Mouse (Mus musculus) embryonic fibroblast, embryonic 13.5 days (primary cell): ENCODE measurements around the gene Fbxl20. TPM values are rescaled to one million over a fixed set of nuclear protein-coding genes. Genes with fewer than 3 reads are reported as not detected.

Source experiments
- H3K27ac ChIP-seq: 2 replicates; pipeline ENCODE4 v1.5.1; 2012; ENCODE audit warnings: low read length, control low read depth, inconsistent platforms; ENCODE audit not compliant: insufficient read depth
- H3K4me1 ChIP-seq: 2 replicates; pipeline ENCODE4 v1.6.1; 2011; ENCODE audit warnings: low read length; ENCODE audit not compliant: control insufficient read depth, insufficient read depth
- H3K4me3 ChIP-seq: 2 replicates; pipeline ENCODE4 v1.5.1; 2011; ENCODE audit warnings: mild to moderate bottlenecking, control low read depth, low read length; ENCODE audit not compliant: insufficient read depth
- CTCF ChIP-seq: IDR thresholded peaks from 2 replicates; pipeline ENCODE4 v1.5.1; 2011; ENCODE audit warnings: mild to moderate bottlenecking, control low read depth, low read length, moderate library complexity, borderline replicate concordance; ENCODE audit not compliant: insufficient read depth
- POLR2A ChIP-seq: IDR thresholded peaks from 2 replicates; pipeline ENCODE4 v1.6.1; 2011; ENCODE audit warnings: low read depth, mild to moderate bottlenecking, control low read depth, low read length, moderate library complexity
- polyA plus RNA-seq: library from polyadenylated mRNA; stranded (reverse); fragments of >200 nt; gene quantifications from 2 replicates; pipeline ENCODE4 v1.2.4, GENCODE M21; 2011; ENCODE audit warnings: low read depth; ENCODE audit not compliant: missing spikeins, insufficient read length

Fbxl20 gene
- polyA plus RNA-seq, 1 experiment: 30.3 TPM

- no peak overlapping the region for H3K4me3 ChIP-seq
- no peaks in the 10 kb centered on the region; the same call in 1 of the 2 replicates for H3K4me1 ChIP-seq
- H3K27ac ChIP-seq: no peak overlapping the region
- TF ChIP-seq CTCF: no peak
- TF ChIP-seq POLR2A: no peak
These were observed 84.0 kb downstream of the Fbxl20 start for GRCm38 (mm10) chr11:98066201-98066600.

- TF ChIP-seq POLR2A (no peak), CTCF (no peak)
- peaks cover 4% of the 10 kb centered on the region; the same call in 1 of the 2 replicates for H3K4me1 ChIP-seq
- H3K4me3 ChIP-seq: no peak overlapping the region
- no peak overlapping the region for H3K27ac ChIP-seq
These were observed 88.2 kb downstream of the Fbxl20 start for GRCm38 (mm10) chr11:98061904-98062562.

- H3K4me3 ChIP-seq: no peak overlapping the region
- no peak for TF ChIP-seq POLR2A
- H3K4me1 ChIP-seq: peaks cover 4% of the 10 kb centered on the region; the same call in 1 of the 2 replicates
- no peak overlapping the region for H3K27ac ChIP-seq
These were observed 88.8 kb downstream of the Fbxl20 start for GRCm38 (mm10) chr11:98061441-98061840.

- TF ChIP-seq CTCF (no peak), POLR2A (no peak)
- Histone ChIP-seq H3K4me3 (no peak overlapping the region), H3K27ac (no peak overlapping the region), H3K4me1 (peaks cover 4% of the 10 kb centered on the region; the same call in 1 of the 2 replicates)
These were observed 90.0 kb downstream of the Fbxl20 start for GRCm38 (mm10) chr11:98060104-98060692.

GRCm38 (mm10) chr11:98059662-98060061, 90.5 kb downstream of the Fbxl20 start:
- TF ChIP-seq CTCF (no peak), POLR2A (no peak)
- Histone ChIP-seq H3K27ac (no peak overlapping the region), H3K4me1 (peaks cover 4% of the 10 kb centered on the region; the same call in 1 of the 2 replicates), H3K4me3 (no peak overlapping the region)

- Histone ChIP-seq H3K4me3 (no peak overlapping the region), H3K27ac (0 out of 2 replicates have a peak overlapping the region, but pooled peaks have one; percentile 11), H3K4me1 (peaks cover 4% of the 10 kb centered on the region; the same call in 1 of the 2 replicates)
- TF ChIP-seq CTCF: no peak
These were observed 92.2 kb downstream of the Fbxl20 start for GRCm38 (mm10) chr11:98057998-98058397.

- Histone ChIP-seq H3K27ac (peak overlapping the region; percentile 11; the same call in 1 of the 2 replicates), H3K4me3 (no peak overlapping the region), H3K4me1 (peaks cover 4% of the 10 kb centered on the region; the same call in 1 of the 2 replicates)
- TF ChIP-seq CTCF (no peak), POLR2A (peak; percentile 24; the same call in 1 of the 2 replicates)
These were observed 92.7 kb downstream of the Fbxl20 start for GRCm38 (mm10) chr11:98057466-98057865.

- H3K27ac ChIP-seq: no peak within 1 kb of the TSS
- peak within 1 kb of the TSS; percentile 32 for H3K4me3 ChIP-seq
- peaks cover 4% of the 10 kb centered on the region; the same call in 1 of the 2 replicates for H3K4me1 ChIP-seq
- no peak for TF ChIP-seq CTCF
- no peak for TF ChIP-seq POLR2A
These were observed 97.0 kb downstream of the Fbxl20 start, which contains the start of gene Stac2 for GRCm38 (mm10) chr11:98052989-98053834. TSS of gene Stac2 (minus strand) at chr11:98053462.

- no peak for TF ChIP-seq CTCF
- no peak for TF ChIP-seq POLR2A
- H3K4me3 ChIP-seq: peak overlapping the region; percentile 32
- no peaks in the 10 kb centered on the region for H3K4me1 ChIP-seq
- no peak overlapping the region for H3K27ac ChIP-seq
These were observed 97.8 kb downstream of the Fbxl20 start for GRCm38 (mm10) chr11:98052129-98052988.
